Mouse (Mus musculus) neural tube, embryonic 11.5 days (tissue): Measurements from ENCODE around the gene Mcts1. TPM values are rescaled to one million over a fixed set of nuclear protein-coding genes. Genes with fewer than 3 reads are reported as not detected.

ENCODE experiments used
- ATAC-seq: fragments of 200-750 bp; cut with Nextera tagmentation; 2 replicates; pipeline ENCODE4 v1.8.0; 2017; ENCODE audit warnings: moderate number of reproducible peaks, mild to moderate bottlenecking, moderate TSS enrichment, moderate library complexity; ENCODE audit not compliant: insufficient read depth, low FRiP score, low TSS enrichment
- DNase-seq: peaks from one replicate; pipeline ENCODE4 v3.0.0-alpha.2; 2015; ENCODE audit warnings: low spot score
- H3K27ac ChIP-seq: fragments of 300-500 bp; sonication (generic); 2 replicates; pipeline ENCODE4 v1.5.1; 2014; ENCODE audit warnings: low read depth, mild to moderate bottlenecking, low read length
- H3K27me3 ChIP-seq: fragments of 300-500 bp; sonication (generic); 2 replicates; pipeline ENCODE4 v1.6.1; 2014; ENCODE audit warnings: mild to moderate bottlenecking, low read length, mixed read lengths; ENCODE audit not compliant: control insufficient read depth, insufficient read depth
- H3K36me3 ChIP-seq: fragments of 300-500 bp; sonication (generic); 2 replicates; pipeline ENCODE4 v1.6.1; 2014; ENCODE audit warnings: mild to moderate bottlenecking, low read length, moderate library complexity, mixed read lengths; ENCODE audit not compliant: control insufficient read depth, insufficient read depth
- H3K4me1 ChIP-seq: fragments of 300-500 bp; sonication (generic); 2 replicates; pipeline ENCODE4 v1.6.1; 2014; ENCODE audit warnings: low read length, mixed read lengths; ENCODE audit not compliant: control insufficient read depth, insufficient read depth
- H3K4me2 ChIP-seq: fragments of 300-500 bp; sonication (generic); 2 replicates; pipeline ENCODE4 v1.6.1; 2014; ENCODE audit warnings: low read depth, mild to moderate bottlenecking, moderate library complexity
- H3K4me3 ChIP-seq: fragments of 300-500 bp; sonication (generic); 2 replicates; pipeline ENCODE4 v1.5.1; 2014; ENCODE audit warnings: low read depth, low read length
- H3K9ac ChIP-seq: fragments of 300-500 bp; sonication (generic); 2 replicates; pipeline ENCODE4 v1.6.1; 2014; ENCODE audit warnings: mild to moderate bottlenecking, low read length
- H3K9me3 ChIP-seq: fragments of 300-500 bp; sonication (generic); 2 replicates; pipeline ENCODE4 v1.6.1; 2016; ENCODE audit warnings: low read length; ENCODE audit not compliant: control insufficient read depth
- WGBS: fragments of 180-500 bp; shearing (Covaris S2); extraction: QIAGEN DNeasy Blood & Tissue Kit; methylation state at CpG from one replicate; pipeline ENCODE4 v1.1.7; 2014; 5-methylcytosine and 5-hydroxymethylcytosine counted together
- polyA plus RNA-seq: library from polyadenylated mRNA; unstranded; fragments of >200 nt; fragmentation: Nextera tagmentation; extraction: Ambion mirVana; gene quantifications from 2 replicates; pipeline ENCODE4 v1.2.1, GENCODE M21; 2014

The Mcts1 gene
- polyA plus RNA-seq, 1 experiment from 2014 or later, result 102 TPM

DNA sequence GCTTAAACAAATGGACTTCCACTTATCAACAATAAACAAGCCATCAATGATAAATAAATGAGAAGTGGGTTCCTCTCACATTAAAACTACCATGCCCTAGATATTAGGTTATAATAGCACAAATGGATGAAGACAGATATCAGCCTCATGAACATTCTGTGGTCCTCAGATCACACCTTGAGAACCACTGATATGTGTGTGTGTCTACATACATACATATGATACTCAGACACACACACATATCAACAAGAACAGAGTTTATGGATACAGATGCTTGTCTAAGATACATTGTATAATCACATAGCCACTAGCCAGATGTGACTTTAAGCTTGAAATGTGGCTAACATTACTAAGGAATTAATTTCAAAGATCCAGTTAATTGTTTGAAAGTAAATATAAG lies 17.1 kb upstream of the Mcts1 start:
- Histone ChIP-seq H3K36me3 (no peaks in the 10 kb centered on the region), H3K9ac (no peak overlapping the region), H3K9me3 (no peaks in the 10 kb centered on the region), H3K27ac (no peak overlapping the region), H3K4me1 (no peaks in the 10 kb centered on the region), H3K4me3 (no peak overlapping the region), H3K4me2 (no peak overlapping the region), H3K27me3 (no peaks in the 10 kb centered on the region)
- ATAC-seq (no peak), DNase-seq (no peak)

GRCm38 (mm10) chrX:38589827-38590226 lies 10.6 kb upstream of the Mcts1 start:
- Histone ChIP-seq H3K4me2 (no peak overlapping the region), H3K36me3 (no peaks in the 10 kb centered on the region), H3K27me3 (no peaks in the 10 kb centered on the region), H3K4me1 (no peaks in the 10 kb centered on the region), H3K4me3 (no peak overlapping the region), H3K27ac (no peak overlapping the region), H3K9ac (no peak overlapping the region), H3K9me3 (no peaks in the 10 kb centered on the region)
- WGBS, result 27% methylated on average over 4 of the region's 4 CpGs
- DNase-seq, result no peak
- ATAC-seq, result no peak

GRCm38 (mm10) chrX:38591749-38592148 lies 8.6 kb upstream of the Mcts1 start:
- Histone ChIP-seq H3K27ac (no peak overlapping the region), H3K4me3 (no peak overlapping the region), H3K4me1 (no peaks in the 10 kb centered on the region), H3K36me3 (no peaks in the 10 kb centered on the region), H3K4me2 (no peak overlapping the region), H3K27me3 (no peaks in the 10 kb centered on the region), H3K9me3 (no peaks in the 10 kb centered on the region), H3K9ac (no peak overlapping the region)
- DNase-seq, result no peak
- 90% methylated on average over 3 of the region's 3 CpGs for WGBS
- ATAC-seq, result no peak

- Histone ChIP-seq H3K27me3 (no peaks in the 10 kb centered on the region), H3K36me3 (no peaks in the 10 kb centered on the region), H3K9me3 (no peaks in the 10 kb centered on the region), H3K4me2 (no peak overlapping the region), H3K4me1 (no peaks in the 10 kb centered on the region), H3K27ac (no peak overlapping the region), H3K4me3 (no peak overlapping the region), H3K9ac (no peak overlapping the region)
- DNase-seq (no peak), ATAC-seq (no peak)
- WGBS, result 56% methylated on average over 5 of the region's 5 CpGs
Observed at GRCm38 (mm10) chrX:38593180-38593889, 7.0 kb upstream of the Mcts1 start.

GRCm38 (mm10) chrX:38600995-38601369 lies 604 bp downstream of the Mcts1 start:
- H3K27ac ChIP-seq, result peak overlapping the region; percentile 67
- no peaks in the 10 kb centered on the region for H3K27me3 ChIP-seq
- H3K9ac ChIP-seq, result peak overlapping the region; percentile 64
- 23% methylated on average over 3 of the region's 3 CpGs for WGBS
- DNase-seq (peak; percentile 19), ATAC-seq (peak; percentile 66)
- no peaks in the 10 kb centered on the region for H3K36me3 ChIP-seq
- H3K4me2 ChIP-seq, result peak overlapping the region; percentile 47
- no peaks in the 10 kb centered on the region for H3K4me1 ChIP-seq
- H3K9me3 ChIP-seq, result no peaks in the 10 kb centered on the region
- peak overlapping the region; percentile 43 for H3K4me3 ChIP-seq

- Histone ChIP-seq H3K27ac (peak within 1 kb of the TSS; percentile 60; the same call in 1 of the 2 replicates), H3K4me3 (peak within 1 kb of the TSS; percentile 44), H3K27me3 (no peaks in the 10 kb centered on the region), H3K4me2 (peak within 1 kb of the TSS; percentile 38), H3K9me3 (no peaks in the 10 kb centered on the region), H3K9ac (peak within 1 kb of the TSS; percentile 57), H3K36me3 (no peaks in the 10 kb centered on the region), H3K4me1 (no peaks in the 10 kb centered on the region)
- ATAC-seq (peak; percentile 99), DNase-seq (peak; percentile 88)
- WGBS, result 18% methylated on average over 30 of the region's 43 CpGs
Observed at GRCm38 (mm10) chrX:38634801-38635637, 34.6 kb downstream of the Mcts1 start, which contains the start of gene C1galt1c1. Gene C1galt1c1 (minus strand): TSS chrX:38635087.

GRCm38 (mm10) chrX:38635638-38635931 lies 35.2 kb downstream of the Mcts1 start:
- no peak overlapping the region; the same call in 1 of the 2 replicates for H3K4me3 ChIP-seq
- no peak overlapping the region for H3K27ac ChIP-seq
- no peaks in the 10 kb centered on the region for H3K36me3 ChIP-seq
- 0 out of 2 replicates have a peak, but pooled peaks have one; percentile 2 for ATAC-seq
- no peaks in the 10 kb centered on the region for H3K4me1 ChIP-seq
- H3K9ac ChIP-seq, result no peak overlapping the region
- no peaks in the 10 kb centered on the region for H3K9me3 ChIP-seq
- no peaks in the 10 kb centered on the region for H3K27me3 ChIP-seq
- no peak for DNase-seq
- peak overlapping the region; percentile 38 for H3K4me2 ChIP-seq

GRCm38 (mm10) chrX:38641435-38641834 lies 41.1 kb downstream of the Mcts1 start:
- Histone ChIP-seq H3K4me3 (no peak overlapping the region), H3K4me1 (no peaks in the 10 kb centered on the region), H3K9me3 (no peaks in the 10 kb centered on the region), H3K27ac (no peak overlapping the region), H3K9ac (no peak overlapping the region), H3K27me3 (no peaks in the 10 kb centered on the region), H3K4me2 (no peak overlapping the region), H3K36me3 (no peaks in the 10 kb centered on the region)
- no peak for ATAC-seq
- DNase-seq, result no peak
- WGBS, result 28% methylated on average over 4 of the region's 4 CpGs

DNA sequence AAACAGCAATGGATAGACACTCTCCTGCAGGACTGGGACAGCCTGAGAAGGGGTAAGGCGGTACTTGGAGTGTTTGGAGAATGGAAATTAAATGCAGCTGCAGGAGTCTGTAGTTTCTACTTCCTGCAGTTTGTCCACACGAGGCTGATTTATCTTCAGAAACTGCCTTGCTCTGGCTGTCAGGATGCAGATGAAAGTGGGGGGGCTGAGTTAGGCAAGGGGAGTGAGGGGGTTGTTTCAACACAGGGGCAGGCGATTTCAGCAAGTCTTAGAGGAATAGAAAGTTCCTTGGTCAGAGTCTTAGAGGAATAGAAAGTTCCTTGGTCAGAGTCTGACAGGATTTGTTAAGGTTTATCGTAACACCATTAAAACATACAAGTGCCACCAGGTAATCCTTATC lies 41.8 kb downstream of the Mcts1 start:
- DNase-seq (no peak), ATAC-seq (no peak)
- 54% methylated on average over 4 of the region's 4 CpGs for WGBS
- Histone ChIP-seq H3K27ac (no peak overlapping the region), H3K4me1 (no peaks in the 10 kb centered on the region), H3K36me3 (no peaks in the 10 kb centered on the region), H3K27me3 (no peaks in the 10 kb centered on the region), H3K4me3 (no peak overlapping the region), H3K4me2 (no peak overlapping the region), H3K9ac (no peak overlapping the region), H3K9me3 (no peaks in the 10 kb centered on the region)
